ENCODE assay signal across 21 mouse cellular contexts in genomic region chr11:48061501-48061900, GRCm38 (mm10).
DNase-seq lines count a peak whose midpoint lies in the region; ATAC-seq and TF ChIP-seq lines count a peak whose summit lies in the region.
"Had no signal": no experiment of that assay in that cellular context is flagged by ENCODE, and none has a peak within 500 bp of the region (broad histone marks: within the 10 kb centered on the region; RNA-seq: fewer than 3 reads in every experiment).

No protein-coding gene starts in this region.

- no peaks in the 10 kb centered on the region for H3K36me3 ChIP-seq in forebrain, postnatal 0 days (ENCODE audit: insufficient read depth)
- no peaks in the 10 kb centered on the region for H3K36me3 ChIP-seq in forebrain, embryonic 15.5 days
- H3K36me3 ChIP-seq: hindbrain, embryonic 12.5 days; hindbrain, embryonic 15.5 days had no signal

- H3K9ac ChIP-seq in forebrain, postnatal 0 days = no peak overlapping the region
- H3K9ac ChIP-seq in forebrain, embryonic 15.5 days (replicated peaks) = no peak overlapping the region
- H3K9ac ChIP-seq: hindbrain, embryonic 12.5 days; hindbrain, embryonic 15.5 days had no signal

- DNase-seq in forebrain, postnatal 0 days = peak; percentile 8
- DNase-seq in layer of hippocampus, adult 2 months (ENCODE audit: low spot score in 2 of 2) = peak; percentile 48 to 51
- no peak for DNase-seq in layer of hippocampus, postnatal 25 days (ENCODE audit: extremely low spot score in 1 of 2, low spot score in 1 of 2)
- DNase-seq in layer of hippocampus, adult 8-10 months (ENCODE audit: low spot score in 2 of 2) = peak; percentile 13 to 44
- no peak for DNase-seq in left cerebral cortex, adult 8-10 months (ENCODE audit: low spot score in 2 of 2)
- DNase-seq in right cerebral cortex, postnatal 14 days = no peak
- DNase-seq: adrenal gland, adult 2 months; adrenal gland, postnatal 14 days; cerebellum, adult 18-20 months; cerebellum, adult 9-10 months; cerebellum, postnatal 25 days; embryo, embryonic 11 days; gastrocnemius, adult 2 months; gastrocnemius, postnatal 14 days; heart, adult 11 months had no signal

- H3K27me3 ChIP-seq in forebrain, postnatal 0 days (ENCODE audit: insufficient read depth, low read length) = no peaks in the 10 kb centered on the region
- no peaks in the 10 kb centered on the region for H3K27me3 ChIP-seq in forebrain, embryonic 15.5 days
- H3K27me3 ChIP-seq: hindbrain, embryonic 12.5 days; hindbrain, embryonic 15.5 days had no signal

- H3K4me3 ChIP-seq in forebrain, postnatal 0 days (ENCODE audit: low read depth, low read length) = no peak overlapping the region
- H3K4me3 ChIP-seq in forebrain, embryonic 15.5 days = no peak overlapping the region
- no peak overlapping the region for H3K4me3 ChIP-seq in layer of hippocampus, adult 2 months
- H3K4me3 ChIP-seq: gastrocnemius, adult 2 months; hindbrain, embryonic 12.5 days; hindbrain, embryonic 15.5 days had no signal

- no peaks in the 10 kb centered on the region for H3K9me3 ChIP-seq in forebrain, postnatal 0 days (ENCODE audit: low read length)
- no peaks in the 10 kb centered on the region for H3K9me3 ChIP-seq in forebrain, embryonic 15.5 days
- H3K9me3 ChIP-seq: hindbrain, embryonic 12.5 days; hindbrain, embryonic 15.5 days had no signal

- H3K27ac ChIP-seq in forebrain, postnatal 0 days (ENCODE audit: low read depth, low read length) = no peak overlapping the region
- no peak overlapping the region for H3K27ac ChIP-seq in forebrain, embryonic 15.5 days (replicated peaks)
- H3K27ac ChIP-seq in layer of hippocampus, adult 2 months = no peak overlapping the region
- H3K27ac ChIP-seq: gastrocnemius, adult 2 months; hindbrain, embryonic 12.5 days; hindbrain, embryonic 15.5 days had no signal

- no peak overlapping the region for H3K4me2 ChIP-seq in forebrain, postnatal 0 days (ENCODE audit: low read depth)
- no peak overlapping the region for H3K4me2 ChIP-seq in forebrain, embryonic 15.5 days (replicated peaks)
- H3K4me2 ChIP-seq: heart, embryonic 11.5 days; hindbrain, embryonic 12.5 days; hindbrain, embryonic 15.5 days had no signal

- no peak for TF ChIP-seq CTCF in forebrain, postnatal 0 days (IDR thresholded peaks at IDR 0.05; ENCODE audit: low read depth)
- no peak for TF ChIP-seq CTCF in layer of hippocampus, adult 2 months (conservative IDR thresholded peaks at IDR 0.05)

- no peaks in the 10 kb centered on the region for H3K4me1 ChIP-seq in forebrain, postnatal 0 days (ENCODE audit: insufficient read depth)
- H3K4me1 ChIP-seq in forebrain, embryonic 15.5 days = no peaks in the 10 kb centered on the region
- H3K4me1 ChIP-seq: hindbrain, embryonic 12.5 days; hindbrain, embryonic 15.5 days had no signal

- ATAC-seq in forebrain, postnatal 0 days = no peak
- ATAC-seq in forebrain, embryonic 15.5 days (replicated peaks) = no peak
- ATAC-seq: CD4-positive, CD25-positive, alpha-beta regulatory T cell, adult 4 months; forebrain, embryonic 16.5 days had no signal

Comparison
In these comparisons a context has a peak if more than half of its experiments do, and no peak if none do; other contexts are left out.
1. DNase-seq: peak in forebrain, postnatal 0 days (single experiment), layer of hippocampus, adult 2 months (2 of 2) and layer of hippocampus, adult 8-10 months (2 of 2); none in layer of hippocampus, postnatal 25 days (0 of 2), left cerebral cortex, adult 8-10 months (0 of 2) and right cerebral cortex, postnatal 14 days (single experiment).